Comparison of ENCODE assay signal across 19 mouse cellular contexts in the genomic region with DNA sequence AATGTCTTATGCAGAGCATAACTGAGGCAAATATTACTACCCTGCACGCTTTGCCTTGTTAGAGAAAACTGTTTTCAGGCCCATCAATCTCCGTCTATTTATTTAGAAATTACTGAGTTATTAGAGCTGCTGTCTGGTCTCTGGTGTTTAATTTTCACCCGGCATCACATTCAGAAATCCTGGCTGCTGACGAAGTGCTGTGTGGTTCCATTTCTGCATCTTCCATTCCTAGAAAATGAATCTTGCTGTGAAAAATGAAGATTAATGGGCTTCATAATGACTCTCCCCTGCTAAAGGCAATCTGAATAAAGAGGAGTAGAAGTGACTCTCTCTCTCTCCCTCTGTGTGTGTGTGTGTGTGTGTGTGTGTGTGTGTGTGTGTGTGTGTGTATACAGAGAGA.
A peak's percentile ranks its signal among the peaks of the same experiment; 100 is the strongest.
DNase-seq lines count a peak whose midpoint lies in the region; ATAC-seq lines count a peak whose summit lies in the region.
"Had no signal": no experiment of that assay in that cellular context is flagged by ENCODE, and none has a peak within 500 bp of the region (broad histone marks: within the 10 kb centered on the region; RNA-seq: fewer than 3 reads in every experiment).

No protein-coding gene starts in this region.

- 64% methylated on average over 4 of the region's 4 CpGs for WGBS in hindbrain, embryonic 11.5 days
- 80% methylated on average over 4 of the region's 4 CpGs for WGBS in hindbrain, embryonic 10.5 days
- WGBS in neural tube, embryonic 13.5 days = 29% methylated on average over 4 of the region's 4 CpGs
- 60% methylated on average over 4 of the region's 4 CpGs for WGBS in hindbrain, embryonic 16.5 days
- 70% methylated on average over 4 of the region's 4 CpGs for WGBS in liver, embryonic 12.5 days (ENCODE audit: insufficient replicate concordance)

- DNase-seq in hindbrain, embryonic 11.5 days (ENCODE audit: low spot score) = peak; percentile 12
- no peak for DNase-seq in hindbrain, embryonic 10.5 days (ENCODE audit: low spot score)
- no peak for DNase-seq in neural tube, embryonic 10.5 days (ENCODE audit: extremely low spot score, low spot score)
- DNase-seq in cerebellum, postnatal 14 days = no peak
- DNase-seq in adipocyte (ENCODE audit: low spot score) = no peak
- DNase-seq: adrenal gland, postnatal 14 days; cerebellum, adult 18-20 months; cerebellum, adult 9-11 months; gastrocnemius, postnatal 10 days; heart, adult 18-20 months; heart, postnatal 10 days; heart, postnatal 4 days had no signal

- H3K4me2 ChIP-seq in hindbrain, embryonic 11.5 days (replicated peaks; ENCODE audit: low read depth, low read length) = no peak overlapping the region
- no peak overlapping the region for H3K4me2 ChIP-seq in neural tube, embryonic 13.5 days
- no peak overlapping the region for H3K4me2 ChIP-seq in hindbrain, embryonic 16.5 days (ENCODE audit: low read length)
- H3K4me2 ChIP-seq in liver, embryonic 12.5 days = no peak overlapping the region
- H3K4me2 ChIP-seq: forebrain, embryonic 13.5 days had no signal

- H3K4me3 ChIP-seq in hindbrain, embryonic 11.5 days (ENCODE audit: low read depth, low read length) = no peak overlapping the region
- no peak overlapping the region for H3K4me3 ChIP-seq in hindbrain, embryonic 10.5 days
- H3K4me3 ChIP-seq in neural tube, embryonic 13.5 days = no peak overlapping the region
- H3K4me3 ChIP-seq in hindbrain, embryonic 16.5 days (ENCODE audit: low read length) = no peak overlapping the region
- H3K4me3 ChIP-seq in liver, embryonic 12.5 days = no peak overlapping the region
- H3K4me3 ChIP-seq: embryonic facial prominence, embryonic 10.5 days; forebrain, embryonic 13.5 days; heart, embryonic 10.5 days had no signal

- no peaks in the 10 kb centered on the region for H3K27me3 ChIP-seq in hindbrain, embryonic 11.5 days (ENCODE audit: control insufficient read depth, insufficient read depth, low read length)
- no peaks in the 10 kb centered on the region for H3K27me3 ChIP-seq in hindbrain, embryonic 10.5 days (ENCODE audit: insufficient read depth, poor library complexity, severe bottlenecking)
- H3K27me3 ChIP-seq in neural tube, embryonic 13.5 days = no peaks in the 10 kb centered on the region
- H3K27me3 ChIP-seq in hindbrain, embryonic 16.5 days (replicated peaks; ENCODE audit: control insufficient read depth, insufficient read depth, low read length) = no peaks in the 10 kb centered on the region
- no peaks in the 10 kb centered on the region for H3K27me3 ChIP-seq in liver, embryonic 12.5 days (replicated peaks)
- H3K27me3 ChIP-seq: forebrain, embryonic 13.5 days had no signal

- no peak overlapping the region for H3K9ac ChIP-seq in hindbrain, embryonic 11.5 days (ENCODE audit: low read depth, low read length)
- no peak overlapping the region for H3K9ac ChIP-seq in neural tube, embryonic 13.5 days
- H3K9ac ChIP-seq in hindbrain, embryonic 16.5 days (ENCODE audit: low read depth, low read length) = no peak overlapping the region
- no peak overlapping the region for H3K9ac ChIP-seq in liver, embryonic 12.5 days
- H3K9ac ChIP-seq: forebrain, embryonic 13.5 days had no signal

- H3K9me3 ChIP-seq in hindbrain, embryonic 11.5 days (ENCODE audit: control insufficient read depth, low read length) = no peaks in the 10 kb centered on the region
- H3K9me3 ChIP-seq in hindbrain, embryonic 10.5 days = no peaks in the 10 kb centered on the region
- no peaks in the 10 kb centered on the region for H3K9me3 ChIP-seq in neural tube, embryonic 13.5 days
- no peaks in the 10 kb centered on the region for H3K9me3 ChIP-seq in hindbrain, embryonic 16.5 days (ENCODE audit: control insufficient read depth, low read length)
- no peaks in the 10 kb centered on the region for H3K9me3 ChIP-seq in liver, embryonic 12.5 days (replicated peaks)
- H3K9me3 ChIP-seq: embryonic facial prominence, embryonic 10.5 days; forebrain, embryonic 13.5 days; heart, embryonic 10.5 days had no signal

- no peaks in the 10 kb centered on the region for H3K4me1 ChIP-seq in hindbrain, embryonic 11.5 days (replicated peaks; ENCODE audit: control insufficient read depth, insufficient read depth, low read length)
- no peaks in the 10 kb centered on the region for H3K4me1 ChIP-seq in hindbrain, embryonic 10.5 days (replicated peaks)
- peaks cover 4% of the 10 kb centered on the region; the same call in 1 of the 2 replicates for H3K4me1 ChIP-seq in neural tube, embryonic 13.5 days (replicated peaks)
- H3K4me1 ChIP-seq in hindbrain, embryonic 16.5 days (ENCODE audit: control insufficient read depth, insufficient read depth, low read depth, low read length) = no peaks in the 10 kb centered on the region
- H3K4me1 ChIP-seq in liver, embryonic 12.5 days = no peaks in the 10 kb centered on the region
- H3K4me1 ChIP-seq: embryonic facial prominence, embryonic 10.5 days; forebrain, embryonic 13.5 days; heart, embryonic 10.5 days had no signal

- peak; percentile 57; the same call in 1 of the 2 replicates for ATAC-seq in hindbrain, embryonic 11.5 days (ENCODE audit: low FRiP score)
- peak; percentile 77 for ATAC-seq in neural tube, embryonic 13.5 days (ENCODE audit: low read depth)
- peak; percentile 64 for ATAC-seq in hindbrain, embryonic 16.5 days
- no peak for ATAC-seq in liver, embryonic 12.5 days
- ATAC-seq: forebrain, embryonic 13.5 days; inflammation-experienced regulatory T-cells, adult 6 months had no signal

- no peaks in the 10 kb centered on the region for H3K36me3 ChIP-seq in hindbrain, embryonic 11.5 days (ENCODE audit: control insufficient read depth, insufficient read depth, low read length)
- H3K36me3 ChIP-seq in hindbrain, embryonic 10.5 days = no peaks in the 10 kb centered on the region
- H3K36me3 ChIP-seq in neural tube, embryonic 13.5 days = no peaks in the 10 kb centered on the region
- H3K36me3 ChIP-seq in hindbrain, embryonic 16.5 days (ENCODE audit: control insufficient read depth, insufficient read depth, low read length) = no peaks in the 10 kb centered on the region
- H3K36me3 ChIP-seq in liver, embryonic 12.5 days = no peaks in the 10 kb centered on the region
- H3K36me3 ChIP-seq: embryonic facial prominence, embryonic 10.5 days; heart, embryonic 10.5 days had no signal

- no peak overlapping the region for H3K27ac ChIP-seq in hindbrain, embryonic 11.5 days (ENCODE audit: low read depth, low read length)
- H3K27ac ChIP-seq in hindbrain, embryonic 10.5 days = no peak overlapping the region
- H3K27ac ChIP-seq in neural tube, embryonic 13.5 days (replicated peaks) = no peak overlapping the region
- H3K27ac ChIP-seq in hindbrain, embryonic 16.5 days (ENCODE audit: low read depth, low read length) = no peak overlapping the region
- H3K27ac ChIP-seq in liver, embryonic 12.5 days = no peak overlapping the region
- H3K27ac ChIP-seq: embryonic facial prominence, embryonic 10.5 days; forebrain, embryonic 13.5 days; heart, embryonic 10.5 days had no signal
